Mouse (Mus musculus) spleen, adult 2 months (tissue): ENCODE results near the gene Gpr61. TPM values are rescaled to one million over a fixed set of nuclear protein-coding genes. Genes with fewer than 3 reads are reported as not detected.

Experiments used
- DNase-seq, 2 experiments: peaks; one replicate each; pipeline versions ENCODE4 v3.0.0 to v3.0.0-alpha.2; 2012 to 2021; ENCODE audit warnings: low spot score in 2 of 2, low read depth in 1 of 2
- H3K27ac ChIP-seq: fragments of 200-500 bp; 2 replicates; pipeline ENCODE4 v1.5.1; 2012; ENCODE audit warnings: low read length, inconsistent platforms; ENCODE audit not compliant: insufficient read depth
- H3K27me3 ChIP-seq: fragments of 200-500 bp; 2 replicates; pipeline ENCODE4 v1.6.1; 2012; ENCODE audit warnings: mild to moderate bottlenecking, moderate library complexity, low read length, inconsistent platforms; ENCODE audit not compliant: control insufficient read depth, insufficient read depth
- H3K36me3 ChIP-seq: fragments of 200-500 bp; 2 replicates; pipeline ENCODE4 v1.6.1; 2012; ENCODE audit warnings: mild to moderate bottlenecking, low read length, inconsistent platforms; ENCODE audit not compliant: control insufficient read depth, insufficient read depth
- H3K4me1 ChIP-seq: fragments of 200-500 bp; 2 replicates; pipeline ENCODE4 v1.6.1; 2011; ENCODE audit warnings: inconsistent platforms; ENCODE audit not compliant: control insufficient read depth, insufficient read depth, insufficient read length
- H3K4me3 ChIP-seq: fragments of 200-500 bp; 2 replicates; pipeline ENCODE4 v1.5.1; 2011; ENCODE audit warnings: mild to moderate bottlenecking, inconsistent platforms; ENCODE audit not compliant: insufficient read depth, insufficient read length; ENCODE audit errors: extremely low read depth
- CTCF ChIP-seq: fragments of 200-500 bp; IDR thresholded peaks from 2 replicates; pipeline ENCODE4 v1.5.1; 2011; ENCODE audit warnings: mild to moderate bottlenecking, inconsistent platforms; ENCODE audit not compliant: insufficient read depth, insufficient read length, insufficient replicate concordance; ENCODE audit errors: extremely low read depth
- POLR2A ChIP-seq: fragments of 200-500 bp; IDR thresholded peaks from 2 replicates; pipeline ENCODE4 v1.6.1; 2011; ENCODE audit warnings: low read depth, low read length, inconsistent platforms
- WGBS: fragments of 180-500 bp; shearing (Covaris S2); methylation state at CpG from one replicate; pipeline ENCODE4 v1.1.7; 2018; 5-methylcytosine and 5-hydroxymethylcytosine counted together
- polyA plus RNA-seq: library from polyadenylated mRNA; depleted of rRNA; stranded (reverse); fragments of >200 nt; gene quantifications from 2 replicates; pipeline ENCODE4 v1.2.3, GENCODE M21; 2012

The Gpr61 gene
- polyA plus RNA-seq, 1 experiment: not detected

GRCm38 (mm10) chr3:108197066-108197497 lies 42.4 kb upstream of the Gpr61 start:
- Histone ChIP-seq H3K36me3 (peaks cover 1% of the 10 kb centered on the region; the same call in 1 of the 2 replicates), H3K4me3 (no peak overlapping the region), H3K4me1 (peaks cover 9% of the 10 kb centered on the region; the same call in 1 of the 2 replicates), H3K27ac (no peak overlapping the region), H3K27me3 (no peaks in the 10 kb centered on the region)
- WGBS: 71% methylated on average over 14 of the region's 14 CpGs
- TF ChIP-seq POLR2A (no peak), CTCF (no peak)
- DNase-seq: no peak

GRCm38 (mm10) chr3:108195941-108196590 lies 41.4 kb upstream of the Gpr61 start:
- Histone ChIP-seq H3K27me3 (no peaks in the 10 kb centered on the region), H3K36me3 (peaks cover 1% of the 10 kb centered on the region; the same call in 1 of the 2 replicates), H3K4me3 (no peak overlapping the region), H3K4me1 (peaks cover 5% of the 10 kb centered on the region; the same call in 1 of the 2 replicates), H3K27ac (no peak overlapping the region)
- TF ChIP-seq CTCF (no peak), POLR2A (no peak)
- 89% methylated on average over 7 of the region's 7 CpGs for WGBS
- no peak for DNase-seq

GRCm38 (mm10) chr3:108195287-108195686 lies 40.6 kb upstream of the Gpr61 start:
- Histone ChIP-seq H3K4me1 (peaks cover 5% of the 10 kb centered on the region; the same call in 1 of the 2 replicates), H3K4me3 (no peak overlapping the region), H3K27ac (no peak overlapping the region), H3K36me3 (peaks cover 1% of the 10 kb centered on the region; the same call in 1 of the 2 replicates), H3K27me3 (no peaks in the 10 kb centered on the region)
- WGBS: 83% methylated on average over 4 of the region's 4 CpGs
- DNase-seq: no peak
- TF ChIP-seq POLR2A: no peak

- WGBS: 83% methylated on average over 4 of the region's 4 CpGs
- no peak for TF ChIP-seq POLR2A
- no peak for TF ChIP-seq CTCF
These were observed 39.0 kb upstream of the Gpr61 start for GRCm38 (mm10) chr3:108193686-108194085.

GRCm38 (mm10) chr3:108189897-108190296 lies 35.2 kb upstream of the Gpr61 start:
- no peak for TF ChIP-seq POLR2A
- no peak for TF ChIP-seq CTCF
- Histone ChIP-seq H3K27ac (no peak overlapping the region), H3K27me3 (peaks cover 5% of the 10 kb centered on the region), H3K4me3 (no peak overlapping the region), H3K36me3 (no peaks in the 10 kb centered on the region), H3K4me1 (peaks cover 7% of the 10 kb centered on the region)
- DNase-seq: no peak
- 76% methylated on average over 5 of the region's 5 CpGs for WGBS

More at GRCm38 (mm10) chr3:108193686-108194085, 39.0 kb upstream of the Gpr61 start:
- Histone ChIP-seq H3K4me1 (no peaks in the 10 kb centered on the region), H3K36me3 (peaks cover 1% of the 10 kb centered on the region; the same call in 1 of the 2 replicates), H3K4me3 (no peak overlapping the region), H3K27me3 (no peaks in the 10 kb centered on the region), H3K27ac (no peak overlapping the region)
- no peak for DNase-seq

GRCm38 (mm10) chr3:108188716-108189490 lies 34.2 kb upstream of the Gpr61 start:
- Histone ChIP-seq H3K27me3 (peaks cover 5% of the 10 kb centered on the region), H3K4me1 (peaks cover 7% of the 10 kb centered on the region), H3K36me3 (no peaks in the 10 kb centered on the region), H3K27ac (no peak overlapping the region), H3K4me3 (no peak overlapping the region)
- WGBS: 93% methylated on average over 9 of the region's 9 CpGs
- no peak for DNase-seq
- TF ChIP-seq POLR2A (no peak), CTCF (no peak)

- WGBS: 45% methylated on average over 20 of the region's 20 CpGs
- no peak for TF ChIP-seq POLR2A
- TF ChIP-seq CTCF: no peak
- no peak overlapping the region for H3K4me3 ChIP-seq
- no peak overlapping the region for H3K27ac ChIP-seq
- H3K36me3 ChIP-seq: no peaks in the 10 kb centered on the region
- DNase-seq: no peak
- H3K4me1 ChIP-seq: peaks cover 7% of the 10 kb centered on the region
- H3K27me3 ChIP-seq: peaks cover 5% of the 10 kb centered on the region
These were observed 32.6 kb upstream of the Gpr61 start for GRCm38 (mm10) chr3:108187111-108187795.
